11 mouse cellular contexts compared by ENCODE assay signal in genomic region chr1:120146994-120147393, GRCm38 (mm10). TPM values are rescaled to one million over a fixed set of nuclear protein-coding genes. Genes with fewer than 3 reads are reported as not detected.
A peak's percentile ranks its signal among the peaks of the same experiment; 100 is the strongest.
DNase-seq lines count a peak whose midpoint lies in the region; ATAC-seq and TF ChIP-seq lines count a peak whose summit lies in the region.
"Had no signal": no experiment of that assay in that cellular context is flagged by ENCODE, and none has a peak within 500 bp of the region (broad histone marks: within the 10 kb centered on the region; RNA-seq: fewer than 3 reads in every experiment).

No protein-coding gene starts in this region.

- H3K36me3 ChIP-seq in intestine, postnatal 0 days (ENCODE audit: control insufficient read depth, insufficient read depth), result no peaks in the 10 kb centered on the region
- no peaks in the 10 kb centered on the region for H3K36me3 ChIP-seq in intestine, embryonic 16.5 days (ENCODE audit: control insufficient read depth, insufficient read depth, low read length)
- H3K36me3 ChIP-seq in midbrain, postnatal 0 days (ENCODE audit: insufficient read depth, low read length), result no peaks in the 10 kb centered on the region
- no peaks in the 10 kb centered on the region for H3K36me3 ChIP-seq in midbrain, embryonic 15.5 days (replicated peaks)
- no peaks in the 10 kb centered on the region for H3K36me3 ChIP-seq in stomach, postnatal 0 days (ENCODE audit: control insufficient read depth, insufficient read depth, low read length)
- no peaks in the 10 kb centered on the region for H3K36me3 ChIP-seq in forebrain, embryonic 10.5 days (replicated peaks)
- H3K36me3 ChIP-seq: embryonic facial prominence, embryonic 15.5 days; limb, embryonic 12.5 days had no signal

- no peaks in the 10 kb centered on the region for H3K27me3 ChIP-seq in intestine, postnatal 0 days (replicated peaks; ENCODE audit: control insufficient read depth, insufficient read depth, low read length)
- no peaks in the 10 kb centered on the region for H3K27me3 ChIP-seq in intestine, embryonic 16.5 days (replicated peaks; ENCODE audit: control insufficient read depth, insufficient read depth, low read length)
- no peaks in the 10 kb centered on the region for H3K27me3 ChIP-seq in midbrain, postnatal 0 days (ENCODE audit: insufficient read depth, low read length)
- no peaks in the 10 kb centered on the region for H3K27me3 ChIP-seq in midbrain, embryonic 15.5 days (replicated peaks)
- no peaks in the 10 kb centered on the region for H3K27me3 ChIP-seq in stomach, postnatal 0 days (ENCODE audit: control insufficient read depth, insufficient read depth, low read length)
- H3K27me3 ChIP-seq in forebrain, embryonic 10.5 days (ENCODE audit: poor library complexity, severe bottlenecking), result no peaks in the 10 kb centered on the region
- H3K27me3 ChIP-seq: embryonic facial prominence, embryonic 15.5 days; limb, embryonic 12.5 days had no signal

- no peak overlapping the region for H3K4me2 ChIP-seq in intestine, postnatal 0 days (replicated peaks; ENCODE audit: low read depth)
- no peak overlapping the region for H3K4me2 ChIP-seq in intestine, embryonic 16.5 days (ENCODE audit: low read depth, low read length)
- H3K4me2 ChIP-seq in midbrain, postnatal 0 days (ENCODE audit: low read depth, low read length, poor library complexity, severe bottlenecking), result no peak overlapping the region
- no peak overlapping the region for H3K4me2 ChIP-seq in midbrain, embryonic 15.5 days
- H3K4me2 ChIP-seq in stomach, postnatal 0 days (replicated peaks; ENCODE audit: low read depth), result no peak overlapping the region
- H3K4me2 ChIP-seq: embryonic facial prominence, embryonic 15.5 days; limb, embryonic 12.5 days had no signal

- H3K9ac ChIP-seq in intestine, postnatal 0 days (ENCODE audit: low read depth, low read length), result no peak overlapping the region
- no peak overlapping the region for H3K9ac ChIP-seq in intestine, embryonic 16.5 days (ENCODE audit: low read depth, low read length)
- H3K9ac ChIP-seq in midbrain, postnatal 0 days (replicated peaks; ENCODE audit: low read length, poor library complexity, severe bottlenecking), result no peak overlapping the region
- no peak overlapping the region for H3K9ac ChIP-seq in midbrain, embryonic 15.5 days
- no peak overlapping the region for H3K9ac ChIP-seq in stomach, postnatal 0 days (ENCODE audit: low read length)
- H3K9ac ChIP-seq: embryonic facial prominence, embryonic 15.5 days; limb, embryonic 12.5 days had no signal

- no peak for ATAC-seq in intestine, postnatal 0 days
- no peak for ATAC-seq in intestine, embryonic 16.5 days
- ATAC-seq in midbrain, postnatal 0 days (ENCODE audit: low FRiP score), result no peak
- ATAC-seq in midbrain, embryonic 15.5 days (replicated peaks), result no peak
- peak; percentile 51; the same call in 1 of the 2 replicates for ATAC-seq in stomach, postnatal 0 days (ENCODE audit: low FRiP score, low TSS enrichment)

- TF ChIP-seq CTCF in intestine, postnatal 0 days (IDR thresholded peaks at IDR 0.05; ENCODE audit: low read depth), result peak; percentile 70
- TF ChIP-seq CTCF in midbrain, postnatal 0 days (IDR thresholded peaks at IDR 0.05), result peak; percentile 58
- TF ChIP-seq CTCF in stomach, postnatal 0 days (IDR thresholded peaks at IDR 0.05; ENCODE audit: low read depth), result peak; percentile 67

- H3K27ac ChIP-seq in intestine, postnatal 0 days (ENCODE audit: low read depth, low read length), result no peak overlapping the region
- no peak overlapping the region for H3K27ac ChIP-seq in intestine, embryonic 16.5 days (ENCODE audit: low read length)
- H3K27ac ChIP-seq in midbrain, postnatal 0 days (ENCODE audit: low read depth, low read length), result no peak overlapping the region
- no peak overlapping the region for H3K27ac ChIP-seq in midbrain, embryonic 15.5 days
- no peak overlapping the region for H3K27ac ChIP-seq in stomach, postnatal 0 days (replicated peaks)
- no peak overlapping the region for H3K27ac ChIP-seq in forebrain, embryonic 10.5 days
- H3K27ac ChIP-seq: embryonic facial prominence, embryonic 15.5 days; limb, embryonic 12.5 days had no signal

- H3K9me3 ChIP-seq in intestine, postnatal 0 days (ENCODE audit: control insufficient read depth), result no peaks in the 10 kb centered on the region
- no peaks in the 10 kb centered on the region for H3K9me3 ChIP-seq in intestine, embryonic 16.5 days (ENCODE audit: control insufficient read depth, low read length)
- no peaks in the 10 kb centered on the region for H3K9me3 ChIP-seq in midbrain, postnatal 0 days (ENCODE audit: low read length)
- no peaks in the 10 kb centered on the region for H3K9me3 ChIP-seq in midbrain, embryonic 15.5 days
- H3K9me3 ChIP-seq in stomach, postnatal 0 days (ENCODE audit: control insufficient read depth, low read length), result no peaks in the 10 kb centered on the region
- no peaks in the 10 kb centered on the region for H3K9me3 ChIP-seq in forebrain, embryonic 10.5 days
- H3K9me3 ChIP-seq: embryonic facial prominence, embryonic 15.5 days; limb, embryonic 12.5 days had no signal

- H3K4me3 ChIP-seq in intestine, postnatal 0 days (ENCODE audit: low read depth, low read length), result no peak overlapping the region
- H3K4me3 ChIP-seq in intestine, embryonic 16.5 days (ENCODE audit: low read length), result no peak overlapping the region
- H3K4me3 ChIP-seq in midbrain, postnatal 0 days (ENCODE audit: low read depth, low read length), result no peak overlapping the region
- H3K4me3 ChIP-seq in midbrain, embryonic 15.5 days, result no peak overlapping the region
- no peak overlapping the region for H3K4me3 ChIP-seq in stomach, postnatal 0 days (ENCODE audit: low read depth, low read length)
- H3K4me3 ChIP-seq in forebrain, embryonic 10.5 days, result no peak overlapping the region
- H3K4me3 ChIP-seq: embryonic facial prominence, embryonic 15.5 days; limb, embryonic 12.5 days had no signal

- TF ChIP-seq EP300 in stomach, postnatal 0 days (optimal IDR thresholded peaks at IDR 0.05), result no peak

- no peaks in the 10 kb centered on the region for H3K4me1 ChIP-seq in intestine, postnatal 0 days (replicated peaks; ENCODE audit: control insufficient read depth, insufficient read depth, low read length)
- no peaks in the 10 kb centered on the region for H3K4me1 ChIP-seq in intestine, embryonic 16.5 days (ENCODE audit: control insufficient read depth, insufficient read depth, low read length)
- H3K4me1 ChIP-seq in midbrain, postnatal 0 days (ENCODE audit: insufficient read depth, low read length), result no peaks in the 10 kb centered on the region
- H3K4me1 ChIP-seq in midbrain, embryonic 15.5 days, result no peaks in the 10 kb centered on the region
- H3K4me1 ChIP-seq in stomach, postnatal 0 days (replicated peaks; ENCODE audit: control insufficient read depth, insufficient read depth), result no peaks in the 10 kb centered on the region
- no peaks in the 10 kb centered on the region; the same call in 1 of the 2 replicates for H3K4me1 ChIP-seq in forebrain, embryonic 10.5 days

- DNase-seq in midbrain, postnatal 0 days (ENCODE audit: low spot score), result peak; percentile 27
- peak; percentile 43 for DNase-seq in adipocyte (ENCODE audit: low spot score)
- DNase-seq in stomach, postnatal 0 days (ENCODE audit: low spot score), result no peak
- DNase-seq in embryo, embryonic 9.5 days (ENCODE audit: extremely low spot score), result no peak
- no peak for DNase-seq in forebrain, embryonic 10.5 days (ENCODE audit: extremely low spot score, low spot score)
- DNase-seq: gastrocnemius, postnatal 25 days had no signal

RNA-seq across cellular contexts. Expression of gene 3110009E18Rik, which starts 26.0 kb away (rescaled TPM):
- 8.2 and 8.7 TPM in 2 replicates for polyA plus RNA-seq in intestine, postnatal 0 days (2015; fragmentation: Nextera tagmentation; extraction: Ambion mirVana)
- polyA plus RNA-seq in intestine, embryonic 16.5 days (2015; fragmentation: Nextera tagmentation; extraction: Ambion mirVana), result 13.2 and 14.6 TPM in 2 replicates
- 0.77 and 1.9 TPM in 2 replicates for total RNA-seq in midbrain, postnatal 0 days (2014; rRNA removed)
- polyA plus RNA-seq in midbrain, postnatal 0 days (2015; fragmentation: Nextera tagmentation; extraction: Ambion mirVana), result 11.4 and 15.7 TPM in 2 replicates
- 14.2 and 16.0 TPM in 2 replicates for polyA plus RNA-seq in midbrain, embryonic 15.5 days (2015; fragmentation: Nextera tagmentation; extraction: Ambion mirVana)
- polyA plus RNA-seq in stomach, postnatal 0 days (2015; fragmentation: Nextera tagmentation; extraction: Ambion mirVana), result 10.1 and 11.9 TPM in 2 replicates
- polyA plus RNA-seq in forebrain, embryonic 10.5 days (2016; fragmentation: Nextera tagmentation; extraction: Ambion mirVana), result 21.6 and 22.7 TPM in 2 replicates

RNA-seq across cellular contexts. Expression of gene Dbi, which starts 26.1 kb away (rescaled TPM):
- 3,066 and 3,164 TPM in 2 replicates for polyA plus RNA-seq in intestine, postnatal 0 days (2015; fragmentation: Nextera tagmentation; extraction: Ambion mirVana)
- polyA plus RNA-seq in intestine, embryonic 16.5 days (2015; fragmentation: Nextera tagmentation; extraction: Ambion mirVana), result 1,842 and 2,069 TPM in 2 replicates
- 515 and 540 TPM in 2 replicates for total RNA-seq in midbrain, postnatal 0 days (2014; rRNA removed)
- polyA plus RNA-seq in midbrain, postnatal 0 days (2015; fragmentation: Nextera tagmentation; extraction: Ambion mirVana), result 1,809 and 1,897 TPM in 2 replicates
- 798 and 903 TPM in 2 replicates for polyA plus RNA-seq in midbrain, embryonic 15.5 days (2015; fragmentation: Nextera tagmentation; extraction: Ambion mirVana)
- 1,663 and 1,741 TPM in 2 replicates for polyA plus RNA-seq in stomach, postnatal 0 days (2015; fragmentation: Nextera tagmentation; extraction: Ambion mirVana)
- 797 and 870 TPM in 2 replicates for polyA plus RNA-seq in forebrain, embryonic 10.5 days (2016; fragmentation: Nextera tagmentation; extraction: Ambion mirVana)

Comparison
In these comparisons a context has a peak if more than half of its experiments do, and no peak if none do; other contexts are left out.
1. DNase-seq: peak in midbrain, postnatal 0 days (single experiment) and adipocyte (single experiment); none in stomach, postnatal 0 days (single experiment), embryo, embryonic 9.5 days (single experiment) and forebrain, embryonic 10.5 days (single experiment).
2. Peak in every context shown above with its lines, with median percentiles within 50 percentile points of each other: CTCF ChIP-seq.